Mouse (Mus musculus) spleen, postnatal 0 days (tissue): Measurements from ENCODE around the gene Mark3. TPM values are rescaled to one million over a fixed set of nuclear protein-coding genes. Genes with fewer than 3 reads are reported as not detected.

ENCODE experiments used
- polyA plus RNA-seq: library from polyadenylated mRNA; unstranded; fragments of >200 nt; fragmentation: Nextera tagmentation; extraction: Ambion mirVana; gene quantifications from 2 replicates; pipeline ENCODE4 v1.2.1, GENCODE M21; 2015

The Mark3 gene
- 26.0 and 28.7 TPM in 2 replicates for polyA plus RNA-seq

DNA sequence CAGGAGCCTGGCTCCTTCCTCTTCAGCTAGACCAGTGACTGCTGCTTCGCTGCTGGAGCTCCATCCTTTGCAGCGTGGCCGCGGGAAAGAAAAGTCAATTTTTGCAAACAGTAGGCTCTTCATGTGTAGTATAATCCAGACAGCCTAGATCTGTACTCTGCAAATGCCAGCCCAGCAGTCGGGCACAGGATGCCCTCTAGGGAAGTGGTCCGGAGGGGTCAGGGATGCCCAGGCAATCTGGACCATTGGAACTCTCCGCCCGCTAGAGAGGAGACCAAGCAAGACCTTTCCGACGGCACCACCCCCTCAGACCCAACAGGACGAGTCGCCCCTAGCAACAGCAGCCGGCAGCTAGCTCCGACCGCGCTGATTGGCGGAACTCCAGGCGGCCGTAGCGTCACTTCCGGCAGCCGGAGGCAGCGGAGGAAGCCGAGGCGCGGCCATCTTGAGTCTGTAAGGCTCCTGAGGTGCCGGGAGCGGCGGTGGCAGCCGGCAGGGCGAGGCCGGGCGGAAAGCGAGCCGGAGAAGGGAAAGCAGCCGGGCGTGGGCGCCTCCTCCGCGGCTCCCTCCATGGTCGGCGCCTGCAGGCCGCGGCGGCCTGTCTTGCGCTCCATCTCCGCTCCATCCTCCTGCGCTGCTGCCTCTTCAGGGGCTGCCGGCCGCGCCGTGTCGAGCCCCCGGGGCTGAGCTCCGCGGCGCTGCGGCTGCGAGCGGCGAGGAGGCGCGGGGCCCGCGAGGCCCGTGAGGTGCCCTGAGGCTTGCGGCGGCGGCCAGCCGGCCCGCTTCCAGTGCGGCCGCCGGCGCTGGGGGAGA is at the start of gene Mark3:
Gene Mark3 (plus strand): TSS at position 450 of the 813 bp plus-strand sequence.

GRCm38 (mm10) chr12:111537796-111538291 is 36.5 kb upstream of the Mark3 start, which contains the start of gene Eif5:
Gene Eif5, plus strand, starts transcription at chr12:111538016.

GRCm38 (mm10) chr12:111672176-111672575 is 97.9 kb downstream of the Mark3 start, which contains the start of gene Ckb:
Gene Ckb, minus strand, starts transcription at chr12:111672338.

GRCm38 (mm10) chr12:111677882-111678669 is 103.8 kb downstream of the Mark3 start, which contains the start of gene Trmt61a:
Gene Trmt61a, plus strand, starts transcription at chr12:111678105.

Other genes with a start within 250 kb of the Mark3 start
- gene Cdc42bpb, start 196.8 kb upstream of the Mark3 start, polyA plus RNA-seq: 8.7 and 10.6 TPM in 2 replicates
- gene Lbhd2, start 167.7 kb upstream of the Mark3 start, polyA plus RNA-seq: 0.95 and 1.4 TPM in 2 replicates
- 8.8 and 10.7 TPM in 2 replicates for gene Exoc3l4, start 157.5 kb upstream of the Mark3 start, polyA plus RNA-seq
- gene Tnfaip2, start 132.1 kb upstream of the Mark3 start, polyA plus RNA-seq: 175 and 180 TPM in 2 replicates
- gene Gm266, start 88.7 kb upstream of the Mark3 start, polyA plus RNA-seq: 1.7 and 4.0 TPM in 2 replicates
- 549 and 600 TPM in 2 replicates for gene Eif5, start 36.5 kb upstream of the Mark3 start, polyA plus RNA-seq
- 58.0 and 73.0 TPM in 2 replicates for gene Ckb, start 97.8 kb downstream of the Mark3 start, polyA plus RNA-seq
- gene Trmt61a, start 103.6 kb downstream of the Mark3 start, polyA plus RNA-seq: 7.6 and 7.9 TPM in 2 replicates
- gene Bag5, start 138.7 kb downstream of the Mark3 start, polyA plus RNA-seq: 21.1 and 26.2 TPM in 2 replicates
- 32.3 and 38.4 TPM in 2 replicates for gene Apopt1, start 138.7 kb downstream of the Mark3 start, polyA plus RNA-seq
- 28.5 and 36.9 TPM in 2 replicates for gene Klc1, start 184.3 kb downstream of the Mark3 start, polyA plus RNA-seq
- gene Xrcc3, start 239.3 kb downstream of the Mark3 start, polyA plus RNA-seq: 4.7 TPM in 2 replicates
- 39.6 and 45.0 TPM in 2 replicates for gene Zfyve21, start 239.6 kb downstream of the Mark3 start, polyA plus RNA-seq